Mouse (Mus musculus): ENCODE results near the gene Ppp1r1c. TPM values are rescaled to one million over a fixed set of nuclear protein-coding genes. Genes with fewer than 3 reads are reported as not detected.

The Ppp1r1c gene
- polyA plus RNA-seq, 1 experiment from 2014 or later, result not detected

DNA sequence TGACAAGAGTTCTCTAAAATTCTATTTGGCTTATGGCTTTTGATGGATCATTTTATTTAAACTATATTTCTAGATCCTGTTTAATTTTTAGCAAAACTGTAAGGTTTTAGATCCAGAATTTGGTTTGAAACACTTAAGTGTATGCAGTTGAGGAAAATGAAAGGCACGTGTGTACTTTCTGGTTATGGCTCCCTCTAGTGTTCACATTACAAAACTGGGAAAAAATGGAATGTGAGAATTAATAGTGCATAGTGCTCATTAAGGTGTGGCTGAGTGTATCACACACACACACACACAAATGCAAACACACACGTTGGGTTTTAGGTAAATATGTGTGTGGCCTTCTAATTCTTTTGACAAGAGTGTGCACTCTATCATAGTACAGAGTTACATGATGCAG, 70.2 kb downstream of the Ppp1r1c start:
- Histone ChIP-seq H3K9me3 (ENCODE audit: control insufficient read depth) (no peaks in the 10 kb centered on the region), H3K4me1 (replicated peaks; ENCODE audit: control insufficient read depth, insufficient read depth, low read length) (no peaks in the 10 kb centered on the region), H3K9ac (ENCODE audit: low read depth, low read length) (no peak overlapping the region), H3K4me3 (ENCODE audit: low read depth, low read length) (no peak overlapping the region), H3K27me3 (replicated peaks; ENCODE audit: control insufficient read depth, insufficient read depth, low read length) (no peaks in the 10 kb centered on the region), H3K27ac (ENCODE audit: low read depth, low read length) (no peak overlapping the region), H3K4me2 (replicated peaks; ENCODE audit: low read depth) (no peak overlapping the region), H3K36me3 (ENCODE audit: control insufficient read depth, insufficient read depth) (no peaks in the 10 kb centered on the region)
- no peak for ATAC-seq
- 66% methylated on average over 2 of the region's 2 CpGs for WGBS
- peak; percentile 51 for TF ChIP-seq CTCF (IDR thresholded peaks at IDR 0.05; ENCODE audit: low read depth)

DNA sequence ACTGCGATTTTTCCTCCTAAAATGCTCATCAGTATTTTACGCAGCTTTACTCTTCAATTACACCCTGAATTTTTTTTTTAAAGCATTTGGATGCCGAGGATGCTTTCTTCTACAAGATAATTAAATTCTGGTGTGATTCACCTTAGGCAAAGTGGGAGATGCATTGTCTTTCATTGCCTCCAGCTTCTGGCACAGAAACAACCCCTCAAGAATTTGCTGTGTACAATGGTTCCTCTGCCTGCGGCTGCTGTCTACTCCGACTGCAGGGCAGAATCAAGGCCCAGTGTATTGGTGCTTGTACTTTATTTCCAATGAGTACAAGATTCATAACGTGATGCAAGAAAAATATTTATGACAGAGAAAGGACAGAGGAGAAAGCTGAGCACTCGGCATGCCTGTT, 73.2 kb downstream of the Ppp1r1c start:
- H3K4me3 ChIP-seq (ENCODE audit: low read depth, low read length), result no peak overlapping the region
- no peaks in the 10 kb centered on the region for H3K9me3 ChIP-seq (ENCODE audit: control insufficient read depth)
- WGBS, result 60% methylated on average over 7 of the region's 7 CpGs
- ATAC-seq, result no peak
- H3K27ac ChIP-seq (ENCODE audit: low read depth, low read length), result no peak overlapping the region
- H3K27me3 ChIP-seq (replicated peaks; ENCODE audit: control insufficient read depth, insufficient read depth, low read length), result no peaks in the 10 kb centered on the region
- no peak overlapping the region for H3K9ac ChIP-seq (ENCODE audit: low read depth, low read length)
- no peak for TF ChIP-seq CTCF (IDR thresholded peaks at IDR 0.05; ENCODE audit: low read depth)
- no peaks in the 10 kb centered on the region for H3K36me3 ChIP-seq (ENCODE audit: control insufficient read depth, insufficient read depth)
- no peaks in the 10 kb centered on the region for H3K4me1 ChIP-seq (replicated peaks; ENCODE audit: control insufficient read depth, insufficient read depth, low read length)
- no peak overlapping the region for H3K4me2 ChIP-seq (replicated peaks; ENCODE audit: low read depth)

DNA sequence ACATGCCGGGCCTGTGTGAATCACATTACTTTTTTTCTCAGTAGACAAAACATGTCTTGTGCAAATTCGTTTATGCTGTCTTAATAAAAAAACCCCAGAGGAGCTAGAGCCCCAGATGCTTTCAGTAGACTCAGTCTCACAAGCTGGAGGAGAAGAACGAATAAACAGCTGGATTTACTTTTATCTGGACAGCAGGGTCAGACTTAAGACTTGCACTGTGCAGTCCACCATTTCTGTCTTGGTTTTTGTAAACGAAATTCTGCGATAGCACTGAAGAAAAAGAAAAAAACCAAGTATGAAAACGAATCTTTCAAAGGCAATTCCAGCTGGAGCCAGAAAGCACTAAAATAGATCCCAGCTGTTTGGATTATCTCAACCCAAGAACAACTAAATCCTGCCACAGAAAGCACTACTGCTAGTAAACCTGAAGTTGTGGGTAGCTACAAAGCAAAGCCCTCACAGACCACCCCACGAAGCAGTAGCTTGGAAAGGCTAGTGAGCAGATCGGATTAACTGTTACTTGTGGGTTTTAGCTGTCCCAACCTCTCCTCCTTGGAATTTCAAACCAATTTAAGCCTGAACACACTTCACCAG, 78.1 kb downstream of the Ppp1r1c start:
- WGBS, result 52% methylated on average over 8 of the region's 8 CpGs
- no peak for ATAC-seq
- Histone ChIP-seq H3K4me3 (ENCODE audit: low read depth, low read length) (no peak overlapping the region), H3K4me1 (replicated peaks; ENCODE audit: control insufficient read depth, insufficient read depth, low read length) (no peaks in the 10 kb centered on the region), H3K4me2 (replicated peaks; ENCODE audit: low read depth) (no peak overlapping the region), H3K36me3 (ENCODE audit: control insufficient read depth, insufficient read depth) (no peaks in the 10 kb centered on the region), H3K27me3 (replicated peaks; ENCODE audit: control insufficient read depth, insufficient read depth, low read length) (no peaks in the 10 kb centered on the region), H3K9ac (ENCODE audit: low read depth, low read length) (no peak overlapping the region), H3K9me3 (ENCODE audit: control insufficient read depth) (no peaks in the 10 kb centered on the region), H3K27ac (ENCODE audit: low read depth, low read length) (peak overlapping the region; percentile 41; the same call in 1 of the 2 replicates)
- TF ChIP-seq CTCF (IDR thresholded peaks at IDR 0.05; ENCODE audit: low read depth), result no peak

DNA sequence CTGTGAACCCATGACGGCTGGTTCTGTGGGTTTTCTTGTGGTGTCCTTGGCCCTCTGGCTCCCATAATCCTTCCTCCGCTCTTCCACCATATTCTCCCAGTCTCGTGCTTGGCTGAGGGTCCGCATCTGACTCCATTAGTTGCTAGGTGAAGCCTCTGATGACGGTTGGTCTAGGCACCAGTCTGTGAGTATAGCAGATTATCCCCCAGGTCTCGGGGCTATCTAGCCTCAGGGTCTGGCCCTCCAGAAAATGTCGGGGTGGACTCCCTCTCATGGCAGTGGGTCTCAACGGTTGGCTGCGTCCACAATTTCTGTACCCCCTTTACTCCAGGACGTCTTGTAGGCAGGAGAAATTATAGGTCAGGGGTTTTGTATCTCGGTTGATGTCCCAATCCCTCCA, 78.9 kb downstream of the Ppp1r1c start:
- Histone ChIP-seq H3K4me2 (replicated peaks; ENCODE audit: low read depth) (no peak overlapping the region), H3K27me3 (replicated peaks; ENCODE audit: control insufficient read depth, insufficient read depth, low read length) (no peaks in the 10 kb centered on the region), H3K9ac (ENCODE audit: low read depth, low read length) (no peak overlapping the region), H3K9me3 (ENCODE audit: control insufficient read depth) (no peaks in the 10 kb centered on the region), H3K36me3 (ENCODE audit: control insufficient read depth, insufficient read depth) (no peaks in the 10 kb centered on the region), H3K4me1 (replicated peaks; ENCODE audit: control insufficient read depth, insufficient read depth, low read length) (no peaks in the 10 kb centered on the region), H3K27ac (ENCODE audit: low read depth, low read length) (no peak overlapping the region), H3K4me3 (ENCODE audit: low read depth, low read length) (no peak overlapping the region)
- no peak for TF ChIP-seq CTCF (IDR thresholded peaks at IDR 0.05; ENCODE audit: low read depth)
- WGBS, result 86% methylated on average over 11 of the region's 11 CpGs
- ATAC-seq, result no peak

DNA sequence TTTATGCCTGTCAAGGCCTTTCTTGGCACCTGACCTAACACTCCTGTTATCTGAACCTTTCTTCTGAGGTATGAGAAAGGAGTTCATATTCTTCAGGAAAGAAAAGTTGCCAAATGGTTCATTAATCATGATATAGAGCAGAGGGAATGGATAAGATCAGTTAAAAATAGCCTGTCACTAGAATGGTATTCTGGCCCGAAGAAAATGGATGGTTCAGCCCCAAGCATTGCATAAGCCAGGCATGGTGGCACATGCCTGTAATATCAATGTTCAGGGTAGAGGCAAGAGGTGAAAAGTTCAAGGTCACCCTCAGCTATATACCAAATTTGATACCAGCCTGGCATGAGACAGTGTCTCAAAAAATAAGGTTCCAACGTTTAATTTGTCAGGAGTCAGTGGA, 85.6 kb downstream of the Ppp1r1c start:
- ATAC-seq, result no peak
- Histone ChIP-seq H3K27ac (ENCODE audit: low read depth, low read length) (no peak overlapping the region), H3K4me3 (ENCODE audit: low read depth, low read length) (no peak overlapping the region), H3K9me3 (ENCODE audit: control insufficient read depth) (no peaks in the 10 kb centered on the region), H3K36me3 (ENCODE audit: control insufficient read depth, insufficient read depth) (no peaks in the 10 kb centered on the region), H3K4me2 (replicated peaks; ENCODE audit: low read depth) (no peak overlapping the region), H3K9ac (ENCODE audit: low read depth, low read length) (no peak overlapping the region), H3K4me1 (replicated peaks; ENCODE audit: control insufficient read depth, insufficient read depth, low read length) (no peaks in the 10 kb centered on the region), H3K27me3 (replicated peaks; ENCODE audit: control insufficient read depth, insufficient read depth, low read length) (no peaks in the 10 kb centered on the region)
- TF ChIP-seq CTCF (IDR thresholded peaks at IDR 0.05; ENCODE audit: low read depth), result no peak
- WGBS, result 71% methylated on average over 2 of the region's 2 CpGs

DNA sequence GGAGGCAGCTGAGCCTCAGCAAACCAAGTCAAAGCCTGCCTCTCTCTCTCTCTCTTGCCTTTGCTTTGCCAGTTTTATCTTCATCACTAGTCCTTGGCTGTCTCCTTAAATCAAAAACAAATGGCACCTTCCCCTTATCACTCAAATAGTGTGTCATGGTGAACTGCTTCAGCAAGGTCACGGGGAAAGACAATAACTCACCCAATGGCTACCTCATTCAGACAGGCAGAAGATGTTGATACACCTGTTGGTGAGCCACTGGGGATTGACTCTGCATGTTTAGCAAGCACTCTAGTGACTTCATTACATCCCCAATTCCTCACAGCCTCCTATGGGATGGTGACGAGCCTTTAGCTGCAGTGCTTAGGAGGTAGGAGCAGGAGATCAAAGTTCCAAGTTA, 89.9 kb downstream of the Ppp1r1c start:
- Histone ChIP-seq H3K36me3 (ENCODE audit: control insufficient read depth, insufficient read depth) (no peaks in the 10 kb centered on the region), H3K4me1 (replicated peaks; ENCODE audit: control insufficient read depth, insufficient read depth, low read length) (no peaks in the 10 kb centered on the region), H3K4me2 (replicated peaks; ENCODE audit: low read depth) (no peak overlapping the region), H3K27ac (ENCODE audit: low read depth, low read length) (no peak overlapping the region), H3K27me3 (replicated peaks; ENCODE audit: control insufficient read depth, insufficient read depth, low read length) (no peaks in the 10 kb centered on the region), H3K9me3 (ENCODE audit: control insufficient read depth) (no peaks in the 10 kb centered on the region), H3K9ac (ENCODE audit: low read depth, low read length) (no peak overlapping the region), H3K4me3 (ENCODE audit: low read depth, low read length) (no peak overlapping the region)
- no peak for TF ChIP-seq CTCF (IDR thresholded peaks at IDR 0.05; ENCODE audit: low read depth)
- WGBS, result 60% methylated on average over 2 of the region's 2 CpGs
- no peak for ATAC-seq

DNA sequence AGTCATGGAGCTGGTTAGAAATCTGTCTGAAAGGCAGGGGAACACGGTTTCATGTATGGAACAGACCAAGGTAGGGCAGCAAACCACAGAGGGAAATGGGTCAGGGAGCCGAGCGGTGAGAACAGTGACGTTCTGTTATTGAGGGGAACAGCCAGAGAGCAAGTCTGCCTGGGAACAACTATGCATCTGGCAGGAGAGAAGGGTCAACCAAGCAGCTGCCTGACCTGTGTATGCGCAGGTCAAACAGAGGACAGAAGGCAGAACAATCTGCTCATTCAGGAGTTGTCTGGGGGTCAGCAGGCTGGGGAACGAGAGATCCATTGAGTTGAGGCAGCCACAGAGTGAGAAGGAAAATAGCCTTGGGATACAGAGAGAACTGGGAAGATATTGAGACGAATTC, 91.0 kb downstream of the Ppp1r1c start:
- Histone ChIP-seq H3K4me3 (ENCODE audit: low read depth, low read length) (no peak overlapping the region), H3K4me1 (replicated peaks; ENCODE audit: control insufficient read depth, insufficient read depth, low read length) (no peaks in the 10 kb centered on the region), H3K36me3 (ENCODE audit: control insufficient read depth, insufficient read depth) (no peaks in the 10 kb centered on the region), H3K4me2 (replicated peaks; ENCODE audit: low read depth) (no peak overlapping the region), H3K9me3 (ENCODE audit: control insufficient read depth) (no peaks in the 10 kb centered on the region), H3K27me3 (replicated peaks; ENCODE audit: control insufficient read depth, insufficient read depth, low read length) (no peaks in the 10 kb centered on the region), H3K9ac (ENCODE audit: low read depth, low read length) (no peak overlapping the region), H3K27ac (ENCODE audit: low read depth, low read length) (no peak overlapping the region)
- 43% methylated on average over 7 of the region's 7 CpGs for WGBS
- no peak for TF ChIP-seq CTCF (IDR thresholded peaks at IDR 0.05; ENCODE audit: low read depth)
- ATAC-seq, result no peak
